Mouse (Mus musculus) erythroblast, embryonic 14.5 days (primary cell): ENCODE measurements around the gene Ybey. TPM values are rescaled to one million over a fixed set of nuclear protein-coding genes. Genes with fewer than 3 reads are reported as not detected.

Source experiments
- H3K27me3 ChIP-seq: 2 replicates; pipeline ENCODE4 v1.6.1; 2012; ENCODE audit warnings: inconsistent platforms; ENCODE audit not compliant: control insufficient read depth
- H3K36me3 ChIP-seq: 2 replicates; pipeline ENCODE4 v1.6.1; 2012; ENCODE audit warnings: mild to moderate bottlenecking, inconsistent platforms; ENCODE audit not compliant: control insufficient read depth
- H3K4me1 ChIP-seq: 2 replicates; pipeline ENCODE4 v1.6.1; 2012; ENCODE audit warnings: inconsistent platforms; ENCODE audit not compliant: control insufficient read depth
- H3K4me3 ChIP-seq: replicated peaks from 2 replicates; pipeline ENCODE3; 2012; ENCODE audit warnings: moderate library complexity, mild to moderate bottlenecking, inconsistent platforms
- H3K9me3 ChIP-seq: 2 replicates; pipeline ENCODE4 v1.6.1; 2012; ENCODE audit warnings: low read length, inconsistent platforms, mixed read lengths; ENCODE audit not compliant: control insufficient read depth
- GATA1 ChIP-seq: IDR thresholded peaks from 2 replicates; pipeline ENCODE4 v1.6.1; 2012; ENCODE audit warnings: low read length, inconsistent platforms, mixed read lengths
- TAL1 ChIP-seq: IDR thresholded peaks from 3 replicates; pipeline ENCODE4 v1.6.1; 2012; ENCODE audit warnings: low read length, inconsistent platforms, mixed read lengths
- polyA plus RNA-seq: library from polyadenylated mRNA; stranded (reverse); fragments of >175 nt; gene quantifications from 2 replicates; pipeline ENCODE4 v1.2.3, GENCODE M21; 2012

The Ybey gene
- polyA plus RNA-seq, 1 experiment: 0.11 TPM

DNA sequence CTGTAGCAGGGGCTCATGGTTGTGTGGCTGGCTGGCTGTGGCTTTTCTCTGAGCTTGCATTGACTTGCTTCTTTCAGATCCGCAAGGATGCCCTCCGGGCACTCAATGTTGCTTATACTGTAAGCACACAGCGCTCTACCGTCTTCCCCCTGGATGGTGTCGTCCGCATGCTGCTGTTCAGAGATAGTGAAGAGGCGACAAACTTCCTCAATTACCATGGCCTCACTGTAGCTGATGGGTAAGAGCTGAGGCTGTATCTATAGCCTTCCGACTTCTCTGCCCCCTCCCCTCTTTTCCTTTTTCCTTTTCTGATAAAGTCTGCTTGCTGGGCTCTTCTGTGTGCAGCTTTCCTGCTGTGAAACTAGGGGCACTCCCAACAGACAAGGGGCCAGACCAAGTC, 19.4 kb upstream of the Ybey start:
- no peaks in the 10 kb centered on the region for H3K27me3 ChIP-seq
- H3K4me3 ChIP-seq: no peak overlapping the region
- peaks cover 93% of the 10 kb centered on the region for H3K36me3 ChIP-seq
- peaks cover 5% of the 10 kb centered on the region for H3K4me1 ChIP-seq
- no peak for TF ChIP-seq TAL1
- TF ChIP-seq GATA1: no peak
- H3K9me3 ChIP-seq: no peaks in the 10 kb centered on the region

DNA sequence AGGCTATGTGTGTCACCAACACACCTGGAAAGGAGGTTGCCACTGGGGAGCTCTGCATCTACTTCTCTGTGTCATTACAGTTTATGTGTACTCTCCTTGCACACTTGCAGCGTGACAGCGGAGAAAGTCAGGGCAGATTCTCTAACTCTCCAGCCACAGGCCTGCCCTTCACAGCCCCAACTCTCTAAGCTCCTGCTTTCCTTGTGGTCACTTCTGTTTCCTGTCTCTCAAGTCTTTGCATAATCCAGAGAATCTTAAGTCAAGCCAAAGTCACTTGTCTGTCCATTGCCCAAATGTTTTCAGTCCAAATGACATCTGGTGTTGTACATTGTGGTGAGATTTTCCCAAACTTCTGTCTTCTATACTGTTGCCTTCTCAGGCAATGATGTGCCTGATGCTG, 17.4 kb upstream of the Ybey start:
- peaks cover 2% of the 10 kb centered on the region; the same call in 1 of the 2 replicates for H3K4me1 ChIP-seq
- no peak overlapping the region for H3K4me3 ChIP-seq
- no peak for TF ChIP-seq GATA1
- no peak for TF ChIP-seq TAL1
- H3K27me3 ChIP-seq: no peaks in the 10 kb centered on the region
- H3K9me3 ChIP-seq: no peaks in the 10 kb centered on the region
- H3K36me3 ChIP-seq: peaks cover 97% of the 10 kb centered on the region

GRCm38 (mm10) chr10:76481480-76481879, 12.6 kb upstream of the Ybey start:
- no peaks in the 10 kb centered on the region for H3K4me1 ChIP-seq
- H3K9me3 ChIP-seq: no peaks in the 10 kb centered on the region
- peaks cover 98% of the 10 kb centered on the region for H3K36me3 ChIP-seq
- H3K27me3 ChIP-seq: no peaks in the 10 kb centered on the region
- H3K4me3 ChIP-seq: no peak overlapping the region
- TF ChIP-seq TAL1: no peak
- TF ChIP-seq GATA1: no peak

DNA sequence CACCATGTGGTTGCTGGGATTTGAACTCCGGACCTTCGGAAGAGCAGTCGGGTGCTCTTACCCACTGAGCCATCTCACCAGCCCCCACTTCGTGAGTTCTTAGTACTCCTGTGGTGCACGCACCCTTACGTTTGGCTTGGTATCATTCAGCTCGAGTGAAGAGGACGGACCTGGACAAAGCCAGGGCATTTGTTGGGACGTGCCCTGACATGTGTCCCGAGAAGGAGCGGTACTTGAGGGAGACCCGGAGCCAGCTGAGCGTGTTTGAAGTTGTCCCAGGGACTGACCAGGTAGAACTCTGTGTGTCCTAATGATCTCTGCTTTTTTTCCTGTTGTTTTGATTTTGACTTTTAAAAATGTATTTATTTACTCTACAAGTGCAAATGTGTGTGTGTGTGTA, 11.9 kb upstream of the Ybey start:
- H3K9me3 ChIP-seq: no peaks in the 10 kb centered on the region
- TF ChIP-seq TAL1 (no peak), GATA1 (no peak)
- no peak overlapping the region for H3K4me3 ChIP-seq
- peaks cover 98% of the 10 kb centered on the region for H3K36me3 ChIP-seq
- H3K4me1 ChIP-seq: no peaks in the 10 kb centered on the region
- H3K27me3 ChIP-seq: no peaks in the 10 kb centered on the region

GRCm38 (mm10) chr10:76473759-76474158, 4.8 kb upstream of the Ybey start:
- H3K4me3 ChIP-seq: no peak overlapping the region
- H3K4me1 ChIP-seq: peaks cover 28% of the 10 kb centered on the region
- no peaks in the 10 kb centered on the region for H3K27me3 ChIP-seq
- peaks cover 84% of the 10 kb centered on the region for H3K36me3 ChIP-seq
- TF ChIP-seq TAL1: no peak
- no peak for TF ChIP-seq GATA1
- no peaks in the 10 kb centered on the region for H3K9me3 ChIP-seq

DNA sequence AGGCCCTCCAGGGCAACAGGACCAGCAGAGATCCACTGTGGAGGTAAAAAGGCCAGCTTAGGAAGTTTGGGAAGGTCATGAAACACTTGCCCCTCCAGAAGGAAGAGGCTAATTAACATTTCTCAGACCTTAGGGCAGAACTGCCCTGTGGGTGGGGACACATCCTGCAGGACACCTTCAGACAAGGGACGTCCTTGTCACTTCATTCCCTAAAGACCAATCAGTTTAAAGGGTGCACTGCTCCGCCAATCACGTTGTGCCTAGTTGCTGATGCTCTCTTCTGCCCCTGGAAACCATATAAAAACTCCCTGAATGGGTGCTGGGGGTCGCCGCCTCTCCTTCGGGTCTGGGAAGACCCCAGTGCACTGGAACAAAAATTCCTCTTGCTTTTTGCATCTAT, 6.2 kb downstream of the Ybey start:
- peaks cover 18% of the 10 kb centered on the region for H3K9me3 ChIP-seq
- peaks cover 2% of the 10 kb centered on the region for H3K4me1 ChIP-seq
- H3K27me3 ChIP-seq: no peaks in the 10 kb centered on the region
- H3K36me3 ChIP-seq: peaks cover 24% of the 10 kb centered on the region
- TF ChIP-seq GATA1 (no peak), TAL1 (no peak)
- no peak overlapping the region for H3K4me3 ChIP-seq

GRCm38 (mm10) chr10:76462312-76462711, 6.6 kb downstream of the Ybey start:
- TF ChIP-seq TAL1 (no peak), GATA1 (no peak)
- Histone ChIP-seq H3K4me1 (no peaks in the 10 kb centered on the region), H3K4me3 (no peak overlapping the region), H3K27me3 (no peaks in the 10 kb centered on the region), H3K36me3 (peaks cover 24% of the 10 kb centered on the region), H3K9me3 (peaks cover 18% of the 10 kb centered on the region)

- TF ChIP-seq GATA1 (no peak), TAL1 (no peak)
- no peak overlapping the region for H3K4me3 ChIP-seq
- H3K4me1 ChIP-seq: no peaks in the 10 kb centered on the region
- peaks cover 24% of the 10 kb centered on the region for H3K36me3 ChIP-seq
- no peaks in the 10 kb centered on the region for H3K27me3 ChIP-seq
- H3K9me3 ChIP-seq: peaks cover 18% of the 10 kb centered on the region
Measured at GRCm38 (mm10) chr10:76461255-76461654, 7.7 kb downstream of the Ybey start.

GRCm38 (mm10) chr10:76455289-76455688, 13.6 kb downstream of the Ybey start:
- Histone ChIP-seq H3K9me3 (peaks cover 16% of the 10 kb centered on the region), H3K27me3 (no peaks in the 10 kb centered on the region), H3K4me1 (no peaks in the 10 kb centered on the region), H3K4me3 (no peak overlapping the region), H3K36me3 (peaks cover 2% of the 10 kb centered on the region)
- TF ChIP-seq TAL1 (no peak), GATA1 (no peak)

DNA sequence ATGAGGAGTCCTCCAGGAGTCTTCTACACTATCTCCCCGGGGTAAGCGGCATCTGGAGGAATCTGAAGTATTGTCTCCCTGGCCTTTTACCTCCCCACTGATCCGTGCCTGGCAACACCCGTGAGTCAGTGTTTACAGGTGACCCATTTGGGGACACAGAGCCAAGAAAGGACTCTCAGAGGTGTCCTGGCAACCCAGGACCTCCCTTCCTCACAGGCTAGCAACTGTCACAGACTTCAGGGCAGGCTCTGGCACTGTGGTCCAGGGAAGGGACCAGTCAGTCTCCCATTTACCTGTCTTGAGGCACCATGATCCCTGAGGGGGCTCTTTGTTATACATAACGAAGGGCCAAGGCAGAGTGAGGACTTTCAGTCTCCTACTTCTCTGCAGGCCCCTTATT, 20.1 kb downstream of the Ybey start, which contains the start of gene 2610028H24Rik:
TSS of gene 2610028H24Rik (plus strand) at position 231 of the 400 bp plus-strand sequence.
- Histone ChIP-seq H3K4me1 (peaks cover 27% of the 10 kb centered on the region), H3K27me3 (no peaks in the 10 kb centered on the region), H3K9me3 (no peaks in the 10 kb centered on the region), H3K36me3 (no peaks in the 10 kb centered on the region), H3K4me3 (no peak within 1 kb of the TSS)
- TF ChIP-seq GATA1: no peak
- no peak for TF ChIP-seq TAL1
